Mouse (Mus musculus): ENCODE data around the gene Hyls1. TPM values are rescaled to one million over a fixed set of nuclear protein-coding genes. Genes with fewer than 3 reads are reported as not detected.

Gene Hyls1
- polyA plus RNA-seq (2012; rRNA removed) = 2.3 and 2.5 TPM in 2 replicates

GRCm38 (mm10) chr9:35569571-35570534 is at the start of gene Hyls1, which contains the start of gene Pate2:
Hyls1 (minus strand) TSS chr9:35570398.
Pate2 (plus strand) TSS chr9:35570284.

GRCm38 (mm10) chr9:35611841-35612240 is 41.6 kb upstream of the Hyls1 start, which contains the start of gene Pate4:
Pate4 (minus strand) TSS chr9:35611941.

GRCm38 (mm10) chr9:35558257-35559008 is 11.8 kb downstream of the Hyls1 start, which contains the start of the genes Ddx25 and Pus3:
Ddx25 (minus strand) TSS chr9:35558528.
Pus3 (plus strand) TSS chr9:35558595.

GRCm38 (mm10) chr9:35518169-35518568 is 52.0 kb downstream of the Hyls1 start, which contains the start of gene Gm1113:
Gm1113 (minus strand) TSS chr9:35518269.

Other genes with a start within 250 kb of the Hyls1 start
- 0.55 and 0.58 TPM in 2 replicates for gene Cdon, start 149.3 kb downstream of the Hyls1 start, polyA plus RNA-seq (2012; rRNA removed)
- gene Gm1113, start 52.1 kb downstream of the Hyls1 start, polyA plus RNA-seq (2012; rRNA removed) = not detected in 2 replicates
- gene Ddx25, start 11.9 kb downstream of the Hyls1 start, polyA plus RNA-seq (2012; rRNA removed) = 0.08 and 0.10 TPM in 2 replicates
- 5.3 and 5.6 TPM in 2 replicates for gene Pus3, start 11.8 kb downstream of the Hyls1 start, polyA plus RNA-seq (2012; rRNA removed)
- 0.03 and 0.08 TPM in 2 replicates for gene Pate2, start 114 bp downstream of the Hyls1 start, polyA plus RNA-seq (2012; rRNA removed)
- not detected in 2 replicates for gene Pate4, start 41.5 kb upstream of the Hyls1 start, polyA plus RNA-seq (2012; rRNA removed)
- gene Pate3, start 77.8 kb upstream of the Hyls1 start, polyA plus RNA-seq (2012; rRNA removed) = not detected in 2 replicates
- not detected in 2 replicates for gene Pate1, start 117.0 kb upstream of the Hyls1 start, polyA plus RNA-seq (2012; rRNA removed)
- not detected in 2 replicates for gene Gm17677, start 170.7 kb upstream of the Hyls1 start, polyA plus RNA-seq (2012; rRNA removed)
- not detected in 2 replicates for gene Gm17727, start 207.7 kb upstream of the Hyls1 start, polyA plus RNA-seq (2012; rRNA removed)
- gene Gm27235, start 219.7 kb upstream of the Hyls1 start, polyA plus RNA-seq (2012; rRNA removed) = not detected in 2 replicates
- gene D730048I06Rik, start 219.7 kb upstream of the Hyls1 start, polyA plus RNA-seq (2012; rRNA removed) = not detected in 2 replicates

Data from liver, embryonic 18 days (tissue).